Mouse (Mus musculus): ENCODE results near the gene Haghl.

The Haghl gene

GRCm38 (mm10) chr17:25786781-25787504 lies 1.5 kb upstream of the Haghl start:
- DNase-seq (ENCODE audit: low spot score in 2 of 2): no peak

DNA sequence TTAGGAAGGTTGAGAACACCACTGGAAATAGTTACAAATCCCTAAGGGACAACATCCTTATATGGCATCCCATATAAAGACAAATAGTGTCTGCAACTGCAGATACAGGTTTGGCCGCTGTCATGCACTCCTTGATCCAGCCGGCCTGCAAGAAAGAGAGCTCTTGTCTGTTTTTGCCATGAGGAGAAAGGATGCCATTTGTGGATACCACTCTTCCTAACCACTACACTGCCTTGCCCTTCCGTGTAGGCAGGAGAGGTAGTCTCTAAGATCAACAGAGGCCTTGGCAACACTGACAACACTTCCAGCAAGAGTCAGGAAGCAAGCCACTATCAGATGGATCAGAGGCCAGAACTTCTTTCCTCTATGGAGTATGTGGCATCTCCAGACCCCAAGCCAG lies 807 bp upstream of the Haghl start, which contains the start of gene Ccdc78:
TSS of gene Ccdc78 (plus strand) at position 301 of the 400 bp plus-strand sequence.
- DNase-seq (ENCODE audit: low spot score in 2 of 2): no peak

- no peak for DNase-seq (ENCODE audit: low spot score in 2 of 2)
Observed at GRCm38 (mm10) chr17:25783861-25784574, 1.5 kb downstream of the Haghl start.

DNA sequence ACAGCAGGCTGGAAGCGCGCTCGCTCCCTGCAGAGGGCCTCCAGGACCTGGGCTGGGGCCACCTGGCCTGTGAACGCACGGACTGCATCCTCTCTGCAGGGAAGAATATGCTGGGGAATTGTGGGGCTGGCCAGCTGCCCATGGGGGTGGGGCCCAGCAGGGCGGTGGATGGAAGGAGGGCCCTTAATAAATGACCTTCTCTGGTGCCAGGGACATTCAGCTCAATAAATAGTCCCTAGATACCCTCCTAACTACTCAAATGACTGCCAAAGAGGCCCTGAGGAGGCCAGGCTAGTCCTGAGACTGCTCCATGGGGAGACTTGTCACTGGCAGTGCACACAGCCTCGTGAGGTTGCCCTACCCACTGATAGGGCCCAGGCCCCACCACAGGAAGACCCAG lies 2.4 kb downstream of the Haghl start:
- no peak for DNase-seq (ENCODE audit: low spot score in 2 of 2)

DNA sequence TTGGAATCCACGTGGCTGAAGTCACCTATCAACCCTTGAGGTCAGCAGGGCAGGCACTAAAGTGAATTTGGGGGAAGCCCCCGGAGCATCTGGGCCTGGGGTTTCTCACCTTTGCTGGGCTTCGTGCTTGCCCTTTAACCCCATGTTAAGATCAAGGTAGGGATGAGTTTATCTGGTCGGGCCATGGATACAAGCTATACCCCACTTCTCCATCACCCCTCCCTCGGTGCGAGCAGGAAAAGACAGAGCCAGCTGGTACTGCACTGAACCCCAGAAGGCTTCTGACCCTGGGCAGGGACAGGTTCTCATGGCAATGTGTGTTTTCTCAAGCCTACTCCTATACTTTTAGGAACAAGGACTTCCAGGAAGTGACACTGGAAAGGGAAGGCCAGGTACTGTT lies 4.1 kb downstream of the Haghl start:
- no peak for DNase-seq (ENCODE audit: low spot score in 2 of 2)

DNA sequence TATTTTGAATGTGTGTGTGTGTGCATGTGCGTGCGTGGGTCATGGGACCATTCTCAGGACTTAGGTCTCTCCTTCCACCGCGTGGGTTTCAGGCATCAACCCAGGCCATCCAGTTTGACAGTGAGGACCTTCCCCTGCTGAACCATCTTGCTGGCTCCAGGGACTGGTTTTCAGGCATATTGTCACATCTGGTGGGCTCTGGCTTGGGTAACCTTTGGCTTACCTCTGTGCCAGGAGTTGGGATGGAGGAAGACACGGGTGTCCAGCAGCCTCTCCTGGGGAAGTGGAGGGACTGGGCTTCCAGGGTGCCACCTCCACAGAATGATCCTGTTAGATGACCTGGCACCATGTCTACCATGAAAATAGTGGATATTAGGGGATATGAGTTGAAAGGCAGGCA lies 7.5 kb downstream of the Haghl start:
- no peak for DNase-seq (ENCODE audit: low spot score in 2 of 2)

GRCm38 (mm10) chr17:25775318-25776062 lies 10.0 kb downstream of the Haghl start:
- no peak for DNase-seq (ENCODE audit: low spot score in 2 of 2)

DNA sequence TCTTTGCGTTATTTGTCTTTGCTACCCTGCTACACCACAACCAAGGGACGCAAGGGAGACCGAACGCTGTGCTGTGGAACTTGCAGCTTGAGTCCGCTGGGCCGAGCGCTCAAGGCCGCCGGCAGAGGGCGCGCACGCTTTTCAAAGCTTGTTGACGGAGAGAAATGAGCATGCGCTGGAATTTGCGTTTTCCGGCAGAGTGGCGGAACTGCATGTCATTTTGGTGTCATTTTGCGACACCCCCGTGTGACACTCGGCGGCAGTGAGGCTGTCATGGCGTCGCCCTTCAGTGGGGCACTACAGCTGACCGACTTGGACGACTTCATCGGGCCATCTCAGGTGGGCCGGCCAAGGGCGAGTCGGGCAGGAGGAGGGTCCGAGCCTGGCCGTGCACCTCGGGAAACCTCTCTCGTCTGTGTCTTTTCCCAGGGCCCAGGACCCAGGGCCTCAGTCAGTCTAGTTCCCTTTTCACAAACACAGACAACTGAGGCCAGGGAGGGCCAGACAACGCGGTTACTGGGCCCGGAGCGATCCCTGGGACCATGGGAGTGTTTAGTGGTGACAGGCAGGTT lies 11.8 kb downstream of the Haghl start, which contains the start of gene Narfl:
TSS of gene Narfl (plus strand) at position 228 of the 572 bp plus-strand sequence.
- peak; percentile 98 to 100 for DNase-seq (ENCODE audit: low spot score in 2 of 2)

DNA sequence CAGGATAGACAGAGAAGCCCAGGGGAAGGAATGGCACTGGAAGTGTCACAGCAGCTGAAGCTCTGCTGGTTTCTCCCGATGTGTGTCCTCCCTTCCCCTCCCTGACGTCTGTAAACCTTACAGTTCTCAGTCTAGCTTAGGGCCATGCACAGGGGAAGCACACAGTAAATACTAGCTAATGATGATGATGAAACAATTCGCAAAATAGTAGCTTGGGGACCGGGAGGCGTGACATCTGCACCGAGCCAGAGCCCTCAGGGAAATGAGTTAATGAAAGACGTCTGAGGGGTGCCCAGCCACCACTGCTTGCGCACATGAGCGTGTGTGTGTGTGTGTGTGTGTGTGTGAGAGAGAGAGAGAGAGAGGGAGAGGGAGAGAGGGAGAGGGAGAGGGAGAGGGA lies 16.1 kb downstream of the Haghl start:
- DNase-seq (ENCODE audit: low spot score in 2 of 2): no peak

GRCm38 (mm10) chr17:25765886-25766285 lies 19.6 kb downstream of the Haghl start:
- no peak for DNase-seq (ENCODE audit: low spot score in 2 of 2)

DNA sequence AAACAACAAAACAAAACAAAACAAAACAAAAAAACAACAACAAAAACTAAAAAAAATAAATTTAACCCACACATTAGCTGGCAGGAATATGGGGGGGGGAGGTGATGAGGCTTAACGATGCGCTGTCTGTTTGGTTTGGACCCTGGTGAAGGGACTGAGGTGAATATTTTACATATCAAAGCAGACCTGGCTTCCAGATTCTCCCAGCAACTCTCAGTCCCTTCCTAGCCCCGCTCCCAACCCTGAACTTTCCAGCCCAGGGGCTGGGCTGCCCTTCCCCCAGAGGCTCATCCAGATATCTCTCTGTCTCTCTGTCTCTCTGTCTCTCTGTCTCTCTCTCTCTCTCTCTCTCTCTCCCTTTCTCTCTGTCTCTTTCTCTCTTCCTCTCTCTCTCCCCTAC lies 22.9 kb downstream of the Haghl start:
- DNase-seq (ENCODE audit: low spot score in 2 of 2): no peak

- DNase-seq (ENCODE audit: low spot score in 2 of 2): peak; percentile 51 to 57
Observed at GRCm38 (mm10) chr17:25761561-25761970, 23.9 kb downstream of the Haghl start.

DNA sequence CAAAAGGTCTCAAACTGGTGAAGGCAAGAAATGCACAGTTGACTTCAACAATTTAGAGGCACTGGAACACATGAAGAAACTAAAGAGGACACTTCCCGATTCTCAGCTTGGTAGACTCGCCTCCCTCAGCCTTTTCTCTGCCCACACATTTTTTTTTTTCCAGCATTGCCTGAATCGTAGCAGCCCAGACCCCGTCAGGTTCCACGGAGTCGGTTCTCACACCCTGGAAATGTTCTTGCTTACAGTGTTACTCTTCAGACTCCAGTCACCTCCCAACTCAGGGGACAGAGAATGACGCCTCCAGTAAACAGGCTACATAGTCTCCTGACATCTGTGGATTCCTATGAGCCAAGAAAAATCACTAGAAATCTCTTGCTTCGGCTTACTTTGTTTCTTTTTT lies 25.3 kb downstream of the Haghl start:
- DNase-seq (ENCODE audit: low spot score in 2 of 2): no peak

- DNase-seq (ENCODE audit: low spot score in 2 of 2): no peak
Observed at GRCm38 (mm10) chr17:25757691-25758090, 27.8 kb downstream of the Haghl start.

DNA sequence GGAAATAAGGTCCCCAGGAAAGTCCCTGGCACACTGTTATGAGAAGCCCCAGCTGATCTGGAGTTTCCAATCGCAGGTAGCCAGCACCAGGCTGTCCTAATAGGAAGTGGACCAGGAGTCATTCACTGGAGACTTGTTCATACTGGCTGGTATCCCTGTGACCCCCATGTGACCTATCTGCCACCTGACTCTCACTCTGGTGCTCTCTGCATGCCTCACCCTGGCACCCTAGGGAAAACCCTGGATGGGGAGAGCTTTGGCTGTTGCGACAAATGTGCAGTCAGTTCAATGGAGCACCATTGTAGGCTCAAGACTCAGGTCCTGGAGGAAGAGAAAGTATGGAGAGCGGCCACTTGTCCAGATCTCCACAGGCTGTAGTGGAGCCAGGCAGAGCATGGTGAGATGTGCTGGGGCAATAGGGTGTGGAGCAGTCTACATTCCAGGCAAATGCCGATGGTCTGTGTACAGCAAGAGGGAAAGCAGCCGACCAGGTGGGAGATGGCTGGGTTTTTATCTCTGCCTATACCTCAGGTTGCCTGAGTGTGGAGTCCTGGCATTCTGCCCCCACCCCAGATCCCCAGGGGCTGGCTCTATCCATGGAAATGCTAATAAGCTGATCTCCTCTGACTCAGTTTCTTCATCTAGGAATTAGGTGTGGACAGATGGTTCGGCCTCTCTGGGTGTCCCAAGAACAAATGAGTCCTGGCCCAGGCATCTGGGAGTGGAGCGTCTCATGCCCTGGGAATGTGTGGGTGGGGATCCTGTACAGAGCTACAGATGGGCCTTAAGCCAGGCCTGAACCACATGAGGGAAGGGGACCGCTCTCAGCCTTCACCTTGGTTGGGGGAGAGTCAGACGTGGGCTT lies 28.9 kb downstream of the Haghl start:
- DNase-seq (ENCODE audit: low spot score in 2 of 2): no peak

- DNase-seq (ENCODE audit: low spot score in 2 of 2): no peak
Observed at GRCm38 (mm10) chr17:25755627-25756377, 29.7 kb downstream of the Haghl start.

DNA sequence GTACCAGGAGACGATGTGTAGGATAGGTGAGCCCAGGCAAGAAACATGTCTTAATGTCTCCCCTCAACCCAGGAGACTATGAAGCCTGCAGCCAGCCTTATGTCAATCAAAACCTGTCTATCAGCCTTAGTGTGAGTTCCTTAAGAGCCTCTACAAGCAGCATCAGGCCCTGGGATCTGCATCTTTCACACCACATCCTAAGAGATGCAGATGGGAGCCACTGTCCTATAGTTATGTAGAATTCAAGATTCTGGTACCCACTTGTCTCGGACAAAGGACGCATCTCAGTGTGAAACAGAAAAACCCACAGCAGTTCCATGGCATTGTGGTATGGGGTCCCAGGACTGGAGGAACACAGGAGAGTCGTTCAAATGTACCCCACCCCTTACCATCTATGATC lies 30.4 kb downstream of the Haghl start:
- DNase-seq (ENCODE audit: low spot score in 2 of 2): no peak

DNA sequence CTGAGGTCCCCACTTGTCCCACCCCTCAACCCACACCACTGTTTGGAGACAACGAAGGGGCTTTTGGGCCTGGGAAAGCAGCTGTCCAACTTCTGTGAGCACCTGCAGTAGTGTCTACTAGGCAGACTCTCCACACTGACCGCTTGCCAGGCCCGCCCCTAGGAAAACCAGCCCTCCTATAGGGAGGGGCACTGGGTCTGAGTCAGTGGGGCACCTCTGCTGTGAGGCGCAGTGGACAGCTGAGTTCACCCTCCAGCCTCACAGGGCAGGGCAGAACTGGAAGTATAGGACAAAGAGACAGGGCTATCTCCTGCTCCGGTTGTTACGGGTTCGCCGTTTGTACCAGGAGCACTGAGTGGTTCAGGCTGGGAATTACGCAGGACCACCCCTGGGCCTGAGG lies 31.2 kb downstream of the Haghl start, which contains the start of gene Msln:
TSS of gene Msln (minus strand) at position 138 of the 400 bp plus-strand sequence.
- no peak for DNase-seq (ENCODE audit: low spot score in 2 of 2)

DNA sequence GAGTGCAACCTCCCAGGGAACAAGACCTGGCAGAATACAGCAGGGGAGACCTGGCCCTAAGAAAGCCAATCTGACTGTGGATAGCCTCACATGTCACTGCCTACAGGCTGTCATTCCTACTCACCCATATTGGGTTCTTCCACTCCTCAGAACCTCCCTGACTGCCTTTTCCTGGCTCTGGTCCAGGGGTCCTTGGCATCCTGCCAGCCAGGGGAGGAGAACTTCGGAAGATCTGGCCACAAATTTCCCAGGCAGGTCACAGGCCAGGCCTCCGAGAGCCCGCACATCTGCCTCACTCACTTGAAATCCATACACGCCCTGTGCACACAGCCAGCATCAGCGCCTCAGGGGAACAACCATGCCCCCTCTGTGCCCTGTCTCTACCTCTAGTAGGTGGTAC lies 34.0 kb downstream of the Haghl start:
- peak in 1 of 2 experiments; percentile 39 for DNase-seq (ENCODE audit: low spot score in 2 of 2)

GRCm38 (mm10) chr17:25749314-25749713 lies 36.2 kb downstream of the Haghl start:
- DNase-seq (ENCODE audit: low spot score in 2 of 2): no peak

Measured in right cerebral cortex, adult 2 months (tissue).